Mouse (Mus musculus): ENCODE data around the gene Dpp6. TPM values are rescaled to one million over a fixed set of nuclear protein-coding genes. Genes with fewer than 3 reads are reported as not detected.

Gene Dpp6
- total and polyA plus RNA-seq, 3 experiments, result not detected

DNA sequence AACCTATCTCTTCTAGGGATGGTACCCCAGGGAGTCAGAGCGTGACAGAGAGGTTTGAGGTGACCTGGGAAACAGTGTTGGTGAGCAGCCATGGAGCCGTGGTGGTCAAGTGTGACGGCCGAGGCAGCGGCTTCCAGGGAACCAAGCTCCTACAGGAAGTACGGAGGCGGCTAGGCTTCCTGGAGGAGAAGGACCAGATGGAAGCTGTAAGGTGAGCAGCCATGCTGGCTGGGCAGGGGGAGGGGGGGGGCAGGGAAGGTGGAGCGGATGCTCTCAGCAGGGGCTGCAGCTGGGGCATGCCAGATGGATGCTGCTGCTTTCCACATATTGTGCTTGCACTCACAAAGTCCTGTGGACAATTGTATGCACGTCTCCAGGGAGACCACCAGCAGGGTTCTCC, 897.4 kb downstream of the Dpp6 start:
- DNase-seq (ENCODE audit: low read depth, low spot score), result no peak
- TF ChIP-seq GABPA (IDR thresholded peaks at IDR 0.05; ENCODE audit: low read depth, low read length) (no peak), EP300 (IDR thresholded peaks at IDR 0.05; ENCODE audit: low read depth in 1 of 2, low read length in 2 of 2) (no peak), POLR2AphosphoS2 (IDR thresholded peaks at IDR 0.05; ENCODE audit: low read length) (no peak), E2F4 (IDR thresholded peaks at IDR 0.05; ENCODE audit: borderline replicate concordance, low read depth, low read length) (no peak), JUND (IDR thresholded peaks at IDR 0.05; ENCODE audit: low read depth, low read length) (no peak), ELF1 (IDR thresholded peaks at IDR 0.05; ENCODE audit: low read depth, low read length) (no peak), CHD1 (IDR thresholded peaks at IDR 0.05; ENCODE audit: low read depth, low read length) (no peak), USF2 (IDR thresholded peaks at IDR 0.05; ENCODE audit: borderline replicate concordance in 1 of 2, insufficient read depth in 1 of 2, low read depth in 1 of 2, low read length in 2 of 2) (no peak), CHD2 (IDR thresholded peaks at IDR 0.05; ENCODE audit: low read length) (no peak)
- H3K27me3 ChIP-seq (ENCODE audit: control insufficient read depth in 1 of 2, insufficient read depth in 2 of 2, low read length in 2 of 2), result no peaks in the 10 kb centered on the region

DNA sequence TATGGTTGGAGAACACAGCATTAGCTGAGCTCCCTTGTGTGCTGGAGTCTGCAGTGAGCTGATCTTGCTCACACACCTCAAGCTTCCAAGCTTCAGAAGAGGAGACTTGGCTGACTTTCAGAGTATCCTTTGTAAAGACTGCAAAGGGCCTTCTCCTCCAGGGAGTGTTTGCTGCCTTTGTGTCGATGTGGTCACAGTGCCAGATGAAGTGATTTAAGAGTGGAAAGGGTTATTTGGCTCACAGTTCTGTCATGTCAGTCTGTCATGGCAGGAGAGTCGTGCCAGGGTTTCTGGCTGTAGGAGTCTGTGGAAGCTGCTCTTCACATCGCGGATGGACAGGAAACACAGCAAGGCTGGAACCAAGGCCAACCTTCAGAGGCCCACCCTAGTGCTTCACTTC, 899.0 kb downstream of the Dpp6 start:
- no peak for DNase-seq (ENCODE audit: low read depth, low spot score)
- no peak for TF ChIP-seq SMC3 (IDR thresholded peaks at IDR 0.05; ENCODE audit: low read depth, low read length)
- TF ChIP-seq ETS1 (IDR thresholded peaks at IDR 0.05; ENCODE audit: low read depth, low read length), result no peak
- no peak for TF ChIP-seq EP300 (IDR thresholded peaks at IDR 0.05; ENCODE audit: low read depth in 1 of 2, low read length in 2 of 2)
- TF ChIP-seq ZC3H11A (IDR thresholded peaks at IDR 0.05; ENCODE audit: low read depth, low read length), result no peak
- no peak for TF ChIP-seq E2F4 (IDR thresholded peaks at IDR 0.05; ENCODE audit: borderline replicate concordance, low read depth, low read length)
- no peak for TF ChIP-seq ZMIZ1 (IDR thresholded peaks at IDR 0.05; ENCODE audit: low read depth, low read length)
- TF ChIP-seq MEF2A (IDR thresholded peaks at IDR 0.05; ENCODE audit: extremely low read depth, insufficient replicate concordance, low read depth, low read length, poor library complexity, severe bottlenecking), result no peak
- no peak for TF ChIP-seq HCFC1 (IDR thresholded peaks at IDR 0.05; ENCODE audit: low read depth, low read length)
- no peak for TF ChIP-seq USF1 (IDR thresholded peaks at IDR 0.05; ENCODE audit: low read depth, low read length)
- no peak for TF ChIP-seq UBTF (IDR thresholded peaks at IDR 0.05; ENCODE audit: borderline replicate concordance, insufficient read depth, low read depth, low read length)
- TF ChIP-seq ZNF384 (IDR thresholded peaks at IDR 0.05; ENCODE audit: low read depth, low read length), result no peak
- TF ChIP-seq CTCF (IDR thresholded peaks at IDR 0.05 in 2 of 3, conservative IDR thresholded peaks at IDR 0.05 in 1 of 3; ENCODE audit: control insufficient read depth in 1 of 3, insufficient read depth in 1 of 3, low read depth in 2 of 3, low read length in 3 of 3, poor library complexity in 1 of 3, severe bottlenecking in 1 of 3), result no peak
- TF ChIP-seq ELF1 (IDR thresholded peaks at IDR 0.05; ENCODE audit: low read depth, low read length), result no peak
- no peak for TF ChIP-seq TCF12 (IDR thresholded peaks at IDR 0.05; ENCODE audit: low read depth, low read length)
- Histone ChIP-seq H3K36me3 (ENCODE audit: control insufficient read depth in 1 of 2, insufficient read depth in 2 of 2, low read length in 2 of 2) (no peaks in the 10 kb centered on the region), H3K27me3 (ENCODE audit: control insufficient read depth in 1 of 2, insufficient read depth in 2 of 2, low read length in 2 of 2) (no peaks in the 10 kb centered on the region), H3K79me2 (ENCODE audit: control insufficient read depth, insufficient read depth, low read length, poor library complexity) (no peaks in the 10 kb centered on the region), H3K4me3 (ENCODE audit: control insufficient read depth in 1 of 2, insufficient read depth in 1 of 2, low read depth in 2 of 2, low read length in 2 of 2) (no peak overlapping the region), H3K4me1 (ENCODE audit: control insufficient read depth in 1 of 2, insufficient read depth in 2 of 2, low read length in 2 of 2) (no peaks in the 10 kb centered on the region), H3K9ac (ENCODE audit: control insufficient read depth, low read depth, low read length, poor library complexity, severe bottlenecking) (no peak overlapping the region), H3K27ac (ENCODE audit: control insufficient read depth, low read depth, low read length) (no peak overlapping the region), H3K9me3 (replicated peaks; ENCODE audit: insufficient read depth, low read length) (no peaks in the 10 kb centered on the region)

More for the DNA sequence above, 897.4 kb downstream of the Dpp6 start:
- no peak overlapping the region for H3K4me3 ChIP-seq (ENCODE audit: control insufficient read depth in 1 of 2, insufficient read depth in 1 of 2, low read depth in 2 of 2, low read length in 2 of 2)
- H3K9me3 ChIP-seq (replicated peaks; ENCODE audit: insufficient read depth, low read length), result no peaks in the 10 kb centered on the region
- no peak overlapping the region for H3K9ac ChIP-seq (ENCODE audit: control insufficient read depth, low read depth, low read length, poor library complexity, severe bottlenecking)
- H3K36me3 ChIP-seq (ENCODE audit: control insufficient read depth in 1 of 2, insufficient read depth in 2 of 2, low read length in 2 of 2), result peaks cover 0 to 4% of the 10 kb centered on the region in 2 experiments; a peak in 2 of 4 replicates
- no peak overlapping the region for H3K27ac ChIP-seq (ENCODE audit: control insufficient read depth, low read depth, low read length)
- H3K4me1 ChIP-seq (ENCODE audit: control insufficient read depth in 1 of 2, insufficient read depth in 2 of 2, low read length in 2 of 2), result peaks cover 0 to 7% of the 10 kb centered on the region in 2 experiments; a peak in 2 of 4 replicates
- no peaks in the 10 kb centered on the region for H3K79me2 ChIP-seq (ENCODE audit: control insufficient read depth, insufficient read depth, low read length, poor library complexity)

Data from MEL (cell line).